9 mouse cellular contexts compared by ENCODE assay signal in genomic region chr3:53735147-53735546, GRCm38 (mm10).
DNase-seq lines count a peak whose midpoint lies in the region; ATAC-seq lines count a peak whose summit lies in the region.
"Had no signal": no experiment of that assay in that cellular context is flagged by ENCODE, and none has a peak within 500 bp of the region (broad histone marks: within the 10 kb centered on the region; RNA-seq: fewer than 3 reads in every experiment).

No protein-coding gene starts in this region.

- peak; percentile 31 to 36 for DNase-seq in left cerebral cortex, adult 18-20 months (ENCODE audit: low spot score in 2 of 2)
- no peak for DNase-seq in left cerebral cortex, adult 8-10 months (ENCODE audit: low spot score in 2 of 2)
- DNase-seq in adrenal gland, postnatal 14 days = peak; percentile 27
- DNase-seq in forelimb bud, embryonic 11.5 days (ENCODE audit: low read depth, low spot score) = peak; percentile 35
- DNase-seq in layer of hippocampus, adult 9-11 months = peak; percentile 21
- peak; percentile 67 to 70 for DNase-seq in right cerebral cortex, postnatal 10 days (ENCODE audit: low spot score in 2 of 2)
- DNase-seq in thymus, postnatal 36 days = no peak
- DNase-seq: liver, embryonic 13.5 days had no signal

- ATAC-seq in granulocyte monocyte progenitor cell, adult 5-6 weeks (replicated peaks; ENCODE audit: poor library complexity, severe bottlenecking) = no peak

Comparison
In these comparisons a context has a peak if more than half of its experiments do, and no peak if none do; other contexts are left out.
1. DNase-seq: peak in left cerebral cortex, adult 18-20 months (2 of 2), adrenal gland, postnatal 14 days (single experiment), forelimb bud, embryonic 11.5 days (single experiment), layer of hippocampus, adult 9-11 months (single experiment) and right cerebral cortex, postnatal 10 days (2 of 2); none in left cerebral cortex, adult 8-10 months (0 of 2) and thymus, postnatal 36 days (0 of 2).